Mouse (Mus musculus): Measurements from ENCODE around the gene Wwc1. TPM values are rescaled to one million over a fixed set of nuclear protein-coding genes. Genes with fewer than 3 reads are reported as not detected.
"Not testable (repeated sequence)": the region's sequence is repeated elsewhere in the genome, so short reads cannot be mapped to it uniquely, and the experiment has no call there.

The Wwc1 gene
- total RNA-seq, 2 experiments from 2014 or later, result not detected

- ATAC-seq (replicated peaks; ENCODE audit: poor library complexity, severe bottlenecking), result peak; percentile 62
Measured at GRCm38 (mm10) chr11:35841738-35842325, 138.5 kb downstream of the Wwc1 start.

DNA sequence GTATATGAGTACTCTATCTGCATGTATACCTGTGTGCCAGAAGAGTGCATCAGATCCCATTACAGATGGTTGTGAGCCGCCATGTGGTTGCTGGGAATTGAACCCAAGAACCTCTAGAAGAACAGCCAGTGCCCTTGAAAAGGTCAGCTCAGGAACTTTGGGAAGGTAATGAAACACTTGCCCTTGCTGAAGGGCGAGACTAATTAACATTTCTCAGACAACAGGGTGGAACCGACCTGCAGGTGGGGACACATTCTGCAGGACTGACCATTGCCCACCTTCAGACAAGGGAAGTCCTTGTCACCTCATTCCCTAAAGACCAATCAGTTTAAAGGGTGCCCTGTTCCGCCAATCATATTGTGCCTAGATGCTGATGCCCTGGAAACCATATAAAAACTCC lies 139.5 kb downstream of the Wwc1 start:
- not testable (repeated sequence) for ATAC-seq (replicated peaks; ENCODE audit: poor library complexity, severe bottlenecking)

DNA sequence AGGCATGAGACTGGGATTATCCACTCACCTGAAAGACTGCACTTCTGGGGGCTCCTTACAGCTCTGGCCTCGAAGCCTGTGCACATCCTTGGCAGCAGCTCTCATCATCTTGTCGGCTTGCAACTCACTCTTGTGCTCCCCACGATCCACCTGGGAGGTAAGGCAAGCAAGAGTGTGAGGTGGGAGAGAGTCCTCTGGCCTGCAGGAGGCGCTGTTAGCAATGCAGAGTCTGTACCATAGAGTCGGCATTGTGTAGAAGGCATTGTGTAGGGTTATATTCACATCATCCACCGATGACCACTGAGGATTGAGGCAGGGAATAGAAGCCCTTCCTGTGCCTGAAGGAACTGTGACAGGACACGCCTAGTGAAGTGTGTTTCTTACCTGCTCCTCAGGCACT lies 140.0 kb downstream of the Wwc1 start:
- ATAC-seq (replicated peaks; ENCODE audit: poor library complexity, severe bottlenecking), result no peak

- ATAC-seq (replicated peaks; ENCODE audit: poor library complexity, severe bottlenecking), result peak; percentile 80
Measured at GRCm38 (mm10) chr11:35838345-35839338, 141.7 kb downstream of the Wwc1 start.

DNA sequence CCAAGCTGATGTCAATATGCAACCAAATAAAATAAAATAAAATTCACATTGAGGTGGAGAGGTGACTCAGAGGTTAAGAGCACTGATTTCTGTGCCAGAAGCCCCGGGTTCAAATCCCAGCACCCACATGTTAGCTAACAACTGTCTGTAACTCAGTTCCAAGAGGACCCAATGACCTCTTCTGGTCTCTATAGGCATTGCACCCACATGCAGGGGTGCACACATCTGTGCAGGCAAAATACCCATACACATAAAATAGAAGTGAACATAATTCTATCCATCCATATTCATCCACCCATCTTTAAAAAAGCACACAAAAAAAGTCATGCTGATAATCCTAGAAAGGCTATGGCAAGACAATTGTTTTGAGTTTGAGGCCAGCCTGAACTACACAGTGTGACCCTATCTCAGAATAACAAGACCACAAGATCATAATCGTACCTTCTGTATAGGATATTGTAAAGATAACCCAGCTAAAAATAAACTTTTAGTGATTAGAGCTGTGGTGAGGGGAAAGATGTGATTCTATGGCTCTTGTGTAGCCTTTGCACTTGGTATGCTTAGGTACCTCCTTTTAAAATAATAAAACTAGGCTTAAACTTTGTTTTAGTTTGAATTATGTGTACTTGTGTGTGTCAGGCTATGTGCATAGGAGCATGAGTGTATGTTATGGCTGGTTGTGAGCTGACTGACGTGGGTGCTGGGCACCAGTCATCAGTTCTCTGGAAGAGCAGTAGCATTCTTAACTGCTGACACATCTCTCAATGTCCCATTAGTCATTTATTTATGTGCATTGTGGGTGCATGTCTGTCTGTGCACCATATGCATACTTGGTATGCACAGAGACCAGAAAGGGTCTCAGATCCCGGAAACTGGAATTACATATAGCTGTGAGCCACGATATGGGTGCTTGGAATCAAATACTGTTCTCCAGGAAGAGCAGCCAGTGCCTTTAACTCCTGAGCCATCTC lies 142.9 kb downstream of the Wwc1 start:
- ATAC-seq (replicated peaks; ENCODE audit: poor library complexity, severe bottlenecking), result no peak

GRCm38 (mm10) chr11:35834022-35834760 lies 146.1 kb downstream of the Wwc1 start, which contains the start of gene Rars:
TSS of gene Rars (minus strand) at chr11:35834506.
- peak; percentile 87 for ATAC-seq (replicated peaks; ENCODE audit: poor library complexity, severe bottlenecking)

GRCm38 (mm10) chr11:35833270-35833669 lies 147.1 kb downstream of the Wwc1 start:
- peak; percentile 28 for ATAC-seq (replicated peaks; ENCODE audit: poor library complexity, severe bottlenecking)

GRCm38 (mm10) chr11:35832139-35832538 lies 148.2 kb downstream of the Wwc1 start:
- ATAC-seq (replicated peaks; ENCODE audit: poor library complexity, severe bottlenecking), result no peak

GRCm38 (mm10) chr11:35827714-35828113 lies 152.6 kb downstream of the Wwc1 start:
- ATAC-seq (replicated peaks; ENCODE audit: poor library complexity, severe bottlenecking), result peak; percentile 97

DNA sequence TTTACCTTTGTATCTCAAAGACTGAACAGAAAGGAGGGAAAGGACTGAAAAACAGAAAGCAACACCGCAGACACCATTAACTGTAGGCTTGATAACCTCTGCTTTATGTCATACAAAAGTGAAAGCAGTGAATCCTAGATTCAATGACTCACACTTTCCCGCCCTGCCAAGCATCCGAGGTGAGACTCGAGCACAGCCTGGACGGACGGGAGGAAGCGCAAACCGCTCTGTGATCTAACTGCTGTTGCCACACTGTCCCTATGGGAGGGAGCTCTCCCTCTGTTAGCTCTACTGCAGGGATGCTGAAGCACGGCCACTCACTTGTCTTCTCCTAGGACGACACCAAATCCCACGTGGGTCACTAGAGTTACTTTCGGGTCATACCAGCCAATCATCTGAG lies 164.0 kb downstream of the Wwc1 start:
- no peak for ATAC-seq (replicated peaks; ENCODE audit: poor library complexity, severe bottlenecking)

- no peak for ATAC-seq (replicated peaks; ENCODE audit: poor library complexity, severe bottlenecking)
Measured at GRCm38 (mm10) chr11:35811458-35811857, 168.9 kb downstream of the Wwc1 start.

DNA sequence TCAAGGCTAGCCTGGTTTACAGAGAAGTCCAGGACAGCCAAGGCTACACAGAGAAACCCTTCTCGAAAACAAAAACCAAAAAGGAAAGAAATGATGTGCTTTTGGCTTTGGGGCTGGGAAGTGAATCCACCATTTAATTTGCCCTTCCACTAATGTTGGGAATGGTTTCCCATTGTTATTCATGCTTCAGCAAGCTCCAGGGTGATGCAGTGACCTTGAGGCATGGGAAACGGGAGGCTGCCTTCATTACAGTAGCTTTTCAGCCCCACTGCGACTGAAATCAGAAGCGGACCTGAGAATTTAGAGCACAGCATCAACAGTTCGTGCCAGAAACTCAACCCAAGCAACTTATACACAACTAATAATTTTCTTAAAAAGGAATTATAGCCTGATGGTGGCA lies 179.0 kb downstream of the Wwc1 start:
- no peak for ATAC-seq (replicated peaks; ENCODE audit: poor library complexity, severe bottlenecking)

DNA sequence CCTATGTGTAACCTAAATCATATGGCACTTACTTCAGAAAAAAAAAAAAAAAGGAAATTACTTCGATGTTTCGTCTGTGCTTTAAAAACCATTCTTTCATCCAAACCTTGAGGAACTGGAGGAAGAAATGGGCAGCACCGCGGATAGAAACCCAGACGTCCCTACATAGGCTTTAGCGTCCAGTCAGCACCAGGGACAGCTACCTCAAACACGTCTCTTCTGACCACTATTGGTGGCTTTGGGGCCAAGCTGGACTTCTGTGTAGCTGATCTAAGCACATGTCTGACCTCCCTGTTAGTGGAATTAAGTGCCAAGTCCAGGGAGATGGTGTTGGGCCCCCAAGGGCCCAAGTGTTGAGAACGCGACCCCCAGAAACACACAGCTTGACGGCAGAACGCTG lies 181.5 kb downstream of the Wwc1 start, which contains the start of gene Fbll1:
TSS of gene Fbll1 (minus strand) at position 11 of the 400 bp plus-strand sequence.
- peak; percentile 89 for ATAC-seq (replicated peaks; ENCODE audit: poor library complexity, severe bottlenecking)

DNA sequence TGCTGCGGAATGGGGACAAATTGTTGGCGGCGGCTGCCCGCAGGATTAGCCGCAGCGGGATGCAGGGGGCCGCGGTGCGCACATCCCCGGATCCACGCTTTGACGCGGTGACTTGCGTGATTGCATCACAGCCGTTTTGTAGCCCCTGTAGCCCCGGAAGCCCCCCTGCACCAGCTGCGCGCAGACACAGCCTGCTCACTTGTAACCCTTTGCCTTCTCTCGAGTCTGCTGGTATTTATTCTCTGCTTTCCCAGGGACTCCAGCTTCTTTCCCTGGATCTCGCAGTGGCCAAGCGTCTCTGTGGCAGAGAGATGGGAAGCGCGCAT lies 181.9 kb downstream of the Wwc1 start:
- ATAC-seq (replicated peaks; ENCODE audit: poor library complexity, severe bottlenecking), result peak; percentile 28

DNA sequence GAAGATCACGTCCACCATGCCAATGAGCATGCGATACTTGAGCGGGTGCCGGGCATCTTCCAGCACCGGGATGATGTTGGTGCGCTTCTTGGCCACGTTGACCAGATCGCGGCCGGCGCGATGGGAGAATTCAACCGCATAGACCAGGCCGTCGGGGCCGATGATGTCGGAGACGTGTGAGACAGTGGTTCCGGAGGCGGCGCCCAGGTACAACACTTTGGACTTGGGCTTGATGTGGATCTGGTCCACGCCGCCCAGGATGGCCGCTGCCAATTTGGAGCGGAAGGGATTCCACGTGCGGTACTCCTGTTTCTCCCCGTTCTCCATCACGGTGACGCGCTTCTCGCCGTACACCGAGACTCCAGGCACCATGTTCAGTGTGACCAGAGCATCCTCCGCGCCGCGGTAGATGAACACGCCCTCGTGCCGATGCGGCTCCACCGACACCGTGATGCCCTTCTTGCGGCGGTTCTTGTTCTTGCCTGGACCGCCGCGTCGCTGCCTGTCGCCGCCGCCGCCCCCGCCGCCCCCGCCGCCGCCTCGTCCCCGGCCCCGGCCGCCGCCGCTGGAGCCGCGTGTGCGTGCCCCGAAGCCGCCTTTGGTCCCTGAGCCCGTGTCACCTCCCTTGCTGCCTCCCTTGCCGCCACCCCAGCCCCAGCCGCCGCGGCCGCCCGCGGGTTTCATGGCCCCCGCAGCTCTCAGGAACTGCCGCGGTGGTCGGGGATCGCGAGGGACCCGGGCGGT lies 182.4 kb downstream of the Wwc1 start:
- ATAC-seq (replicated peaks; ENCODE audit: poor library complexity, severe bottlenecking), result peak; percentile 13; the same call in 1 of the 2 replicates

- ATAC-seq (replicated peaks; ENCODE audit: poor library complexity, severe bottlenecking), result not testable (repeated sequence)
Measured at GRCm38 (mm10) chr11:35792800-35793199, 187.5 kb downstream of the Wwc1 start.

DNA sequence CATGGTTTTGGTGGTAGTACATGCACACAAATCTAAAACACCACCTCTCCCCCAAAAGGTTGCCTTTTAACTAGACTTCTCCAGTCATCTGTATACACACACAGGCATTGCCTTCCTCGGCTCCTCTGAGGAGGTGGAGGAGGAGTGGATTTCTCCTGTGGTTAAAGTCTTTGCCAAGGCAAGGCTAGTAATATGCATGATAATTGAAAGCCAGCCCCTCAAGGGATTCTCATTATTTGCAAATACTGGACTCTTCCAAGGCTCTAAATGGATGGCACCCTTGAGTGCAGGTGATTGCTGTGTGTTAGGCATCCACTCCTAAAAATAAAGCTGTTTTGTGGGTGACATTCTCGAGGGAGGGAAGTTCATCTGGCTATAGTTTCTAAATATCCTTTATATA lies 191.9 kb downstream of the Wwc1 start:
- no peak for ATAC-seq (replicated peaks; ENCODE audit: poor library complexity, severe bottlenecking)
